Mouse (Mus musculus) kidney, postnatal 25 days (tissue): ENCODE data around the gene Pnpla2.

Experiments
- DNase-seq, 2 experiments: peaks; one replicate each; pipeline ENCODE4 v3.0.0; 2021; ENCODE audit warnings: mixed read lengths in 2 of 2

Gene Pnpla2

DNA sequence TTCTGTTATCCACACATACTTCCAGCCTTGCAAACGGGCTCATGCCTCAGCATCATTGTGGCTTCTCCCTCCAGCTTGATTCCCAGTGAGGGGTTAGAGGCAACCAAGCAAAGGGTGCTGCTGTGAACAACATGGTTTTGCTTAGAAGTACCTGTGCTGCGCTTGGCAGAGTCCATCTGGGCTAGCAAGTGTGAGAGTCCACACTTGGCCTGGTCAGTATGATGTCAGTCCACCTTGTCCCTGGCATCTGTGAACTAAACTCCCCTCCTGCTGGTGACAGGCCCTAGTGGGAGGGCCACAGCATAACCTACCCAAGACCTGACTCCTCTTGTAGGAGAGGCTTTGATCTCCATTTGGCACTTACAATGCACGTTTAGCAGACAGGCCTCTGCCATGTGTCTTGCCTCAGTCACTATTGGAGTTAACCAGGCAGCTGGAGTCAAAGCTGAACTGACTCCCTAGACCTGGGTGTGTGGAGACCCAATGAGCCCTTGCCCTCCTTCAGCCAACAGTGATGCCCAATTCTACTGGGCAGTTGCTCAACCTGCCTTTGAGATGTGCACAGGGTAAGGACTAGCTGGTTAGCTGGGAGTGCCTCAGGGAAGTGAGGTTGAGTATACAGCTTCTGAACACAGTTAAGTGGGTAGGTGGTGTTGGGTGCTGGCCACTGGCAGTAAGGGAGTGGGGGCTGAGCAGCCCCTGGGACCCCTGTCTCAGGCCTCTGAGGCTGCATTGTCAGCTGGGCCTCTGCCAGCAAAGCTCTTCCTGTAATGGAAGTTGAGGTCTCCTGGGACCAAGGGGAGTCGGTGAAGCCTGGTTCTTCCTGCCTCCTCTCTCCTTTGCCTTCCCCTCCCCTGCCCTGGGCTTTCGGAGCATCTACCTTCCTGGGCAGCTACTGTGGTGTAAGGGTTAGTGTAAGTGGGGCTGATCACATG, 29.5 kb downstream of the Pnpla2 start:
- DNase-seq = no peak

DNA sequence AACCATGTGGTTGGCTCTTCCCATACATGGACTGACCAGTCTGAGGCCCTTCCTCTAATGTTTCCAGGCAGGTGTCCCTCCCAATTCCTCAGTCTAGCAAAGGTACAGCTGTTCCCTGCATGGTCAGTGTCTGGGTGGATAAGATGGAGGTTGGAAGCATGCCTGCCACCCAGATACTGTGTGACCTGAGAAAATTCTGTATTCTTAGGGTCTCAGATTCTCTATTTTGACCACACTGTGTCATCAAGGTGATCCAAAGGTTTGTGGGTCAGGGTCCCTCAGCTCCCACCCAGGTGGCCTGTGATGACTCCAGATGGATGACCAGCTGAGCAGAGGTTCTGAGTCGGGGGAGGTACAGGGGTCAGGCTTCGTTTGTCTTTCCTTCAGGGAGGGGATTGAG, 30.2 kb downstream of the Pnpla2 start:
- DNase-seq = no peak

DNA sequence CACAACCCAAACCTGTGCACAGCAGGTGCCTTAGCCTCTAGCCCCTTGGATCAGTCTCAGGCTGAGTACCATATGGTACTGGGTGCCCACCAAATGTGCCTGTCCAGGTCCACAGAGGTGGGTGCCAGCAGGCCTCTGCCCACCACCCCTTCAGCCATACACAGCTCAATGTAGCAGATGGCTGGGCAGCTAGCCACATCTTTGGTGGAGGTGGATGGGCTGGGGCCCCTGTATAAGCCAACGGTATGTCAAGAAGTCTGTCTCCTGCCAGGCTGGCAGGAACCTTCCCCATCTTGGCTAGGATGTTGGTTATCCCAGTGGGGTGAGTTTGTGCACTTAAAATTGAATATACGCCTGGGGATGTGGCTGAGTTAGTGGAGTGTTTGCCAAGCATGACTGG, 30.6 kb downstream of the Pnpla2 start:
- no peak for DNase-seq

DNA sequence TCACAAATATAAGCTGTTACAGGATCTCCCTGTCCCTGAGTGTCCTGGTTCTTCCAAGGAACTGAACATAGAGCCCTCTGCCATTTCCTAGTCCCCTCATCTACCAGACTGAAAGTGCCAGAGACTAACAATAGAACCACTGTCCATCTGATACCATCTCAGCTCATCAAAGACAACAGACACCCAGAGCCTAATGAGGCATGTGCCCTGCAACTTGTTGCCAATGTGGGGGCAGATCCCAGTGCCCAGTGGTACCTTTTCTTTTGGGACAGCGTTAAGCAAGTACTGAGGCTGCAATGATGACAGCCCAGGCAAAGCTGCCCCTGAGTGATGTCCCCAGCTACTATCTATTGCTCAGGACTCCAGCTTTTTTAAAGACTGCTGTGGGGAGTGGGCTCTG, 31.2 kb downstream of the Pnpla2 start:
- DNase-seq = no peak

DNA sequence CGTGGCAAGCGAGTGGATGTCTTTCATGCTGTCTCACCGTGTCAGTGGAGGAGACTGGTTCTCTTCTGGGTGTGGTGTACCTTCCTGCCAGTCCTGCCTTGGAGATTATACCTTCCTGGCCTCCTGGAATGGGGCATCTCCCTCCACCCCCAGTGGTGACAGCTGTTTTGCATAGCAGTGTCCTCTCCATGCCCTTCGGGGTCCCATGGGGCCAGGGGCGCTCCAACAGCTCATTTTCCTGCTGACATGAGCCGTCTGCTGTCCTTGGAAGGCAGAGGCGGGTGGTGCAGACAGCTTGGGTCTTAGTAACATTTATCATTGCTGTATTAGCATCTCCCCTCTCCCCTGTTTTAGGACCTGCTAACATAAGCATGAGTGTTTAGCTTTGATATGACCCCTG, 32.1 kb downstream of the Pnpla2 start:
- no peak for DNase-seq

DNA sequence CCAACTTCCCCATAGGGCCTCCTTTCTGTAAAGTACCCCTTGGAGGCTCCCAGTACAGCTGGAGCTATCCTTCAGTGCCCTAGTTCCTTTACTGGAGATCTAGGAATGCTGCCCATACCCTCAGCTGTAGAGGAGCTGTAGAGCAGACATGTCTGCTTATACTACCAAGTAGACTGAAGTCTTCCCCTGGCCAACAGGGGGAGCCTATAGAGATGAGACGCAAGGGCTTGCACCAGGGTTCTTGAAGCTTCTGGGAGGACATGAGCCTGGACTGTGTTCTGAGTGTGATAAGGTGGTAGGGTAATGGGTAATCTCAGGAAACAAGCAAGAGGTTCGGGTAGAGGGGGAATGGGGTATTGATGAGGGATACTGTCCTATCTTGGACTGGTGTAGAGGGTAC, 36.2 kb downstream of the Pnpla2 start:
- DNase-seq = peak in 1 of 2 experiments; percentile 41

DNA sequence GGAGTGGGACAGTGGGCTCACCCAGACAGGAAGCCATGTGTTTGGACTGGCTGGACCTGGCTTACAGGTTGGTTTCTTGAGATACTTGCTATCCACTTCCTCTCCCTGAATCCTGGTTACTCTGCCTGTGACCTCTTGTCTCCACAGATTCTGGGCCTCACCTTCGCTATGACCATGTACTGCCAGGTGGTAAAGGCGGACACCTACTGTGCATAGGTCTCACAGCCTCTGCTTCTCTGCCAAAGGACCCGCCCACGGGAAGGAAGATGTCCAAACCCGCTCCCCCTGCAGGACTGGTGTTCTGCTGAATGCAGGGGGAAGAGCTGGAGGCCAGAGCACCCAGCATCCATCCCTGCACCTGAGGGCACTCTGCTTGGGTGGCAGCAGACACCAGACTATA, 37.7 kb downstream of the Pnpla2 start:
- no peak for DNase-seq

DNA sequence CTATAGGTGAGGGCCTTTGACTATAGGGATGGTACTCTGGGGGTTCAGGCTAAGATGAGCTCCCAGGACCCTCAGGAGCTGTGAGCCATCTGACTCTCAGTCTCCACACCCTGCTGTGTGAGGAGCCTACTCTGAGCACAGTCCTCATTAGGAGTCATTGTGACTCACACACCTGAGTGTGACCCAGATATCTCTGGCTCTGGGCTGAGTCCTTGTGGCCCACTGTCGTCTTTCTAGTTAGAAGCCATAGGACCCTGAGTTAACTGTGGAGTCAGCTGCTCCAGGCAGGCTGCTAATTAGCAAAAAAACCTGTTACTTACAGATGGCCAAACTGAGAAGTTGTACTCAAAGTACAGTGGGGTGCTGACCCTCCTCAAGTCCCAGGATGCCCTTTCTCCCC, 38.7 kb downstream of the Pnpla2 start:
- DNase-seq = no peak

DNA sequence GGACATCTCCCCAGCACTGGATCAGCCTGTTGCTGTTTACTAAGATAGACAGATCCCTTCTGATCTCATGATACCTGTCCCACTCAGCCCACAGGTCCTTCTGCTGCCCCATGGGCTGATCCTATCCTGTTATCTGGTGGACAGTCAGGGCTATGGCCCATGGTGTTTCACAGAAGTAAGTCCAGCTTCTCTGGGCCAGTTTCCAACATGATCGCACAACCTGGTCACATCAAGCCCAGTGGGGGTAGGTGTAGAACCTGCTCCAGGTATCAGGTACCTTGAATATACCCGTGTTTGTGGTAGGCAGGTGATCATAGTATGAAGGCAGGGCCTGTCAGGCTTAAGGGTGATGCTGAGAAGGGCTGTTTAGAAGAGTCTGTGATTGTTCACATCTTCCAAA, 40.4 kb downstream of the Pnpla2 start:
- DNase-seq = no peak

DNA sequence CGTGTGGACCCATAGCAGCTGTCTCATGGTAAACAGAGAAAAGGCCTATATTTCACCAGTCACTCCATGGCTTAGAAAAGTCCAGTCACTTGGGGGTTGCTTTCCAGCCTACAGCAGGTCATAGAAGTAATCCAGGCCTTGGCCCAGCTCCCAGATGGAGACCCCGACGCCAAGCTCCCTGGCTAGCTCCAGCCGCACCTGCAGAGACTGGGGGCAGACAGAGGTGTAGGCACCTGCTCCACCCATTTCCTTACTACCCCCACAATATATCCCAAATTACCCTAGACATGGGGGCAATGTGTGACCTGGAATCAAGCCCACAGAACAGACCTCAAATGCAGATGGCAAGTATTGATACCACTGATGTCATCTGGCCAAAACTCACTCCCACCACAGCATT, 40.9 kb downstream of the Pnpla2 start:
- no peak for DNase-seq

DNA sequence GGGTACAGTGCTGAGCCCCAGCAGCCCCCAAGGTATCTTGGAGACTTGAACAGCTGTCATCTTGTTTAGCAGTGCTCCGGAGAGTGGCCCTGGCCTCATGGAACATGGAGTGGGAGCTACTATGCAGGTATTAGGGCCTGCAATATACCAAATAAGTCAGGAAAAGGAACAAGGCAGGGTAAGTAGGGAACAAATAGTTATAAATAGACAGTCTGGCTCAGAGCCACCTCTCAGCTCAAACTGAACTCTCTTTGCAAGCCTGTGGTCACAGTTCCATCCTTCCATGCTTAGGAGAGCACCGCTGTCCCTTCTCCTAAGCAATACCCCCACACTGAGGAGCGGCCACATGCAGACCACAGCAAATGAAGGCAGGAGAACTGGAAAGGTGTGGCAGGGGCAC, 42.6 kb downstream of the Pnpla2 start:
- DNase-seq = no peak

DNA sequence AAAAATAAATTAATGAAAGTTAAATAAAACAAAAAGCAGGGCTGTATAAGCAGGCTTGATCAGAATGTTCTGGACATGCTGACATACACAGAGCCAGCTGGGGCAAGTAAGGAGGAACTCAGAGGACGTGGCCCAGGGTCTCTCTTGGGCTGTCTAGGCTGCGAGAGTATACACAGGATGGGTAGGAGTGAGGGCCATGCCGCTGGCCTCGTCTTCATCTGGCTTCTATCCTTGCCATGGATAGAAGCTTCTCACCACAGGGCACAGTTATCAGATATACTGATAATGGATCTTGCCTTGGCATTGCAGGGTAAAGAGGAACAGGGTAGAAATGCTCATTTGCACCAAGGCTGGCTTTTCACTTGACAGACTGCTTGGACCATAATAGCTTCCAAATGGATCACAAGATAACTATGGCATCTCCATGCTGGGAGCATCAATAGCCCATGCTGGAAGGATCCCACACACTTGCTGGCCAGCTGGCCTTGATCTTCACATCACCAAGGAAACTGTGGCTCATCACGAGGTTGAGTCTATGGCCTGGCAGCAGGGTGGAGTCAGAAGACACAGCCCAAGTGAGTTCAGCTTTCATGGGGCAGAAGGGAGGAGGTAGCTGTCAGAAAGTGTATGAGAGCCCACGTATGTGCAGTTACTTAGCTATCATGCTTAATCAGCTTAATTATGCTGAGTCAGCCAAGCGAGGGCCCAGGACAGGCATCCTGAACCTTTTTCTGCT, 47.0 kb downstream of the Pnpla2 start:
- DNase-seq = no peak

DNA sequence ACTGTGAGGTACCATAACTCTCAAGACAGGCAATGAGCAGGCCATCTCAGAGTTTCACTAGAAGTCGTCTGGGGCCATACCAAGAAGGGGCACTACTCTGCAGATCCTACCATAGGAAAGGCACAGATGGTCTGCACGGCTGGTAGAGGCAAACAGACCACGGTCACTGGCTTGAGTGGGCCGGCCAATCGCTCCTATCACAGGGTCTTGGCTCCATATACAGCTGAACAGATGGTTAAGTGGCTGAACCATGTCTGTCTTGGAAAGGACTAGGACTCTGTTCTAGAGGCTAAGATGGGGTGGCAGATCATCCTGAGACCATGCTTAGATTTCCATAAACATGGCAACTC, 47.5 kb downstream of the Pnpla2 start:
- no peak for DNase-seq

DNA sequence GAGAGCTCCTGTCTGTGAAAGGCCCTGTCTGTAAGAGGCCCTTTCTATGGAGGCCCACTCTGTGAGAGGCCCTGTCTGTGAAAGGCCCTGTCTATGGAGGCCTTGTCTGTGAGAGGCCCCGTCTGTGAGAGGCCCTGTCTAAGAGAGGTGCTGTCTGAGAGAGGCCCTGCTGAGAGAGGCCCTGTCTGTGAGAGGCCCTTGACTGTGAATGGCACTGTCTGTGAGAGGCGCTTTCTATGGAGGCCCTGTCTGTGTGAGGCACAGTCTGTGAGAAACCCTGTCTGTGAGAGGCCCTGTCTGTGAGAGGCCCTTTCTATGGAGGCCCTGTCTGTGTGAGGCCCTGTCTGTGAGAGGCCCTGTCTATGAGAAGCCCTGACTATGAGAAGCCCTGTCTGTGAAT, 51.3 kb downstream of the Pnpla2 start:
- no peak for DNase-seq

DNA sequence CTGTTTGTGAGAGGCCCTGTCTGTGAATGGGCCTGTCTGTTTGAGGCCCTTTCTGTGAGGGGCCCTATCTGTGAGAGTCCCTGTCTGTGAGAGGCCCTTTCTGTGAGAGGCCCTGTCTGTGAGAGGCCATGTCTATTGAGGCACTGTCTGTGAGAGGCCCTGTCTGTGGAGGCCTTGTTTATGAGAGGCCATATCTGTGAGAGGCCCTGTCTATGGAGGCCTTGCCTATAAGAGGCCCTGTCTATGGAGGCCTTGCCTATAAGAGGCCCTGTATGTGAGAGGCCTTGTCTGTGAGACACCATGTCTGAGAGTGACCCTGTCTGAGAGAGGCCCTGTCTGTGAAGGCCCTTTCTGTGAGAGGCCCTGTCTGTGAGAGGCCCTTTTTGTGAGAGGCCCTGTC, 53.2 kb downstream of the Pnpla2 start:
- no peak for DNase-seq

DNA sequence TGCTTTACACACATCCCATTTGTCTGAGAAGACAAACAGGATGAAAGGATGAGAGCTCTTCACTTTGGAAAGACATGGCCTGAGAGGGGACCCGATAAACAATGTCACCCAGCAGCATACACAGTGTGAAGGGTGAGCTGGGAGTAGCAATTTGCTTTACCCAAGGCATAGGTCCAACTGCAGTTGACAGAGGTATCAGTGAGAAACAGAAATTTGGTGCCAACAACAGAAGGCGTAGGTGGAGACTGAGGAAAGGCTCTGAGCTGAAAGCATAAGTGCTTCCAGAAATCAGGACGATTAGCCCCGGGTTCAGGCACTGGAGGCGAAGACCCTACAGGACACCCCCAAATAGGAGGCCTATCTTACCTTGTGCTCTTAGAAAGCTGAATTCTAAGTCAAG, 55.2 kb downstream of the Pnpla2 start:
- no peak for DNase-seq
